Mouse (Mus musculus): Measurements from ENCODE around the gene Pbx3. TPM values are rescaled to one million over a fixed set of nuclear protein-coding genes. Genes with fewer than 3 reads are reported as not detected.

Pbx3 gene
- polyA plus RNA-seq, 1 experiment = 3.2 TPM

GRCm38 (mm10) chr2:34129674-34130267 lies 243.2 kb downstream of the Pbx3 start:
- 89% methylated on average over 13 of the region's 13 CpGs for WGBS
- Histone ChIP-seq H3K27me3 (ENCODE audit: control insufficient read depth, insufficient read depth, low read length) (no peaks in the 10 kb centered on the region), H3K36me3 (ENCODE audit: control insufficient read depth, insufficient read depth, low read length) (no peaks in the 10 kb centered on the region), H3K4me1 (replicated peaks; ENCODE audit: control insufficient read depth, insufficient read depth, low read length) (no peaks in the 10 kb centered on the region), H3K27ac (ENCODE audit: control insufficient read depth, insufficient read depth, low read length) (no peak overlapping the region), H3K4me3 (ENCODE audit: control insufficient read depth, insufficient read depth, low read length) (no peak overlapping the region)
- no peak for DNase-seq
- TF ChIP-seq POLR2A (IDR thresholded peaks at IDR 0.05; ENCODE audit: control insufficient read depth, extremely low read depth, insufficient read depth, low read length, poor library complexity) = no peak
- TF ChIP-seq CTCF (IDR thresholded peaks at IDR 0.05; ENCODE audit: borderline replicate concordance, control insufficient read depth, extremely low read depth, insufficient read depth, low read length, poor library complexity) = no peak

GRCm38 (mm10) chr2:34127871-34128270 lies 245.1 kb downstream of the Pbx3 start:
- no peak for TF ChIP-seq CTCF (IDR thresholded peaks at IDR 0.05; ENCODE audit: borderline replicate concordance, control insufficient read depth, extremely low read depth, insufficient read depth, low read length, poor library complexity)
- TF ChIP-seq POLR2A (IDR thresholded peaks at IDR 0.05; ENCODE audit: control insufficient read depth, extremely low read depth, insufficient read depth, low read length, poor library complexity) = no peak
- Histone ChIP-seq H3K27me3 (ENCODE audit: control insufficient read depth, insufficient read depth, low read length) (no peaks in the 10 kb centered on the region), H3K4me3 (ENCODE audit: control insufficient read depth, insufficient read depth, low read length) (no peak overlapping the region), H3K4me1 (replicated peaks; ENCODE audit: control insufficient read depth, insufficient read depth, low read length) (no peaks in the 10 kb centered on the region), H3K36me3 (ENCODE audit: control insufficient read depth, insufficient read depth, low read length) (no peaks in the 10 kb centered on the region), H3K27ac (ENCODE audit: control insufficient read depth, insufficient read depth, low read length) (no peak overlapping the region)
- 100% methylated on average over 1 of the region's 1 CpGs for WGBS
- no peak for DNase-seq

- 72% methylated on average over 12 of the region's 12 CpGs for WGBS
- H3K36me3 ChIP-seq (ENCODE audit: control insufficient read depth, insufficient read depth, low read length) = no peaks in the 10 kb centered on the region
- TF ChIP-seq CTCF (IDR thresholded peaks at IDR 0.05; ENCODE audit: borderline replicate concordance, control insufficient read depth, extremely low read depth, insufficient read depth, low read length, poor library complexity) (no peak), POLR2A (IDR thresholded peaks at IDR 0.05; ENCODE audit: control insufficient read depth, extremely low read depth, insufficient read depth, low read length, poor library complexity) (no peak)
- no peak overlapping the region for H3K4me3 ChIP-seq (ENCODE audit: control insufficient read depth, insufficient read depth, low read length)
- H3K27ac ChIP-seq (ENCODE audit: control insufficient read depth, insufficient read depth, low read length) = no peak overlapping the region
- H3K27me3 ChIP-seq (ENCODE audit: control insufficient read depth, insufficient read depth, low read length) = no peaks in the 10 kb centered on the region
- no peak for DNase-seq
- no peaks in the 10 kb centered on the region for H3K4me1 ChIP-seq (replicated peaks; ENCODE audit: control insufficient read depth, insufficient read depth, low read length)
Observed at GRCm38 (mm10) chr2:34123896-34124295, 249.0 kb downstream of the Pbx3 start.

Other genes starting within 250 kb of the Pbx3 start
- 41.2 and 42.6 TPM in 2 replicates for gene Mapkap1, start 33.6 kb upstream of the Pbx3 start, polyA plus RNA-seq (2012; rRNA removed)

All from thymus, adult 2 months (tissue).